10 mouse cellular contexts compared by ENCODE assay signal in the genomic region with DNA sequence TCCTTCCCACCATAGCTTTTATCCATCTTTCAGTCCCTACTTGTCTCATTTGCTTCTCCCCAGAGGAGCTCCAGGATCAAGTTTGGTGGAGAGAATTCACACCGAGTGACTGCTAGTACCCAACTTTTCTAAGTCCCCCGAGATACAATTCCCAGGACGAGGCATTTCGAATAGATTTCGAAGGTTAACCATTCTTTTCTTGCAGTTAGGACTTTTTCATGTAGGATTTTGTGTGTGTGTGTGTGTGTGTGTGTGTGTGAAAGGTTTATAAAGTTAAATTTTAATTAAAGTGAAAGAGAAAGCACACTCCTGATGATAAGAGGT. TPM values are rescaled to one million over a fixed set of nuclear protein-coding genes. Genes with fewer than 3 reads are reported as not detected.
DNase-seq lines count a peak whose midpoint lies in the region; ATAC-seq and TF ChIP-seq lines count a peak whose summit lies in the region.
"Had no signal": no experiment of that assay in that cellular context is flagged by ENCODE, and none has a peak within 500 bp of the region (broad histone marks: within the 10 kb centered on the region; RNA-seq: fewer than 3 reads in every experiment).

No protein-coding gene starts in this region.

- peaks cover 17% of the 10 kb centered on the region for H3K4me1 ChIP-seq in embryonic facial prominence, embryonic 10.5 days
- H3K4me1 ChIP-seq in intestine, embryonic 15.5 days (replicated peaks), result peaks cover 7% of the 10 kb centered on the region; the same call in 1 of the 2 replicates
- H3K4me1 ChIP-seq in neural tube, embryonic 13.5 days (replicated peaks), result peaks cover 20% of the 10 kb centered on the region

- DNase-seq in left cerebral cortex, adult 2 months (ENCODE audit: extremely low spot score in 1 of 2, low spot score in 2 of 2), result no peak
- DNase-seq in left cerebral cortex, postnatal 25 days (ENCODE audit: low spot score in 2 of 2), result no peak
- no peak for DNase-seq in embryonic facial prominence, embryonic 10.5 days (ENCODE audit: low spot score)
- no peak for DNase-seq in urinary bladder, postnatal 14 days (ENCODE audit: low spot score)
- DNase-seq in cerebellum, adult 18-20 months, result no peak
- no peak for DNase-seq in testis, postnatal 14 days (ENCODE audit: low spot score)

- peak overlapping the region; percentile 89 for H3K4me3 ChIP-seq in left cerebral cortex, adult 2 months
- H3K4me3 ChIP-seq in embryonic facial prominence, embryonic 10.5 days, result peak overlapping the region; percentile 82
- H3K4me3 ChIP-seq in intestine, embryonic 15.5 days (replicated peaks), result peak overlapping the region; percentile 78
- H3K4me3 ChIP-seq in neural tube, embryonic 13.5 days, result peak overlapping the region; percentile 78

- 25% methylated on average over 5 of the region's 5 CpGs for WGBS in embryonic facial prominence, embryonic 10.5 days
- WGBS in intestine, embryonic 15.5 days, result 17% methylated on average over 5 of the region's 5 CpGs
- 12% methylated on average over 5 of the region's 5 CpGs for WGBS in neural tube, embryonic 13.5 days

- H3K9me3 ChIP-seq in embryonic facial prominence, embryonic 10.5 days, result no peaks in the 10 kb centered on the region
- H3K9me3 ChIP-seq in intestine, embryonic 15.5 days, result no peaks in the 10 kb centered on the region
- no peaks in the 10 kb centered on the region for H3K9me3 ChIP-seq in neural tube, embryonic 13.5 days

- peak overlapping the region; percentile 89 for H3K27ac ChIP-seq in left cerebral cortex, adult 2 months
- H3K27ac ChIP-seq in embryonic facial prominence, embryonic 10.5 days (replicated peaks), result peak overlapping the region; percentile 88
- peak overlapping the region; percentile 96 for H3K27ac ChIP-seq in intestine, embryonic 15.5 days
- peak overlapping the region; percentile 95 for H3K27ac ChIP-seq in neural tube, embryonic 13.5 days (replicated peaks)

- H3K27me3 ChIP-seq in embryonic facial prominence, embryonic 10.5 days (replicated peaks; ENCODE audit: low read depth, poor library complexity, severe bottlenecking), result no peaks in the 10 kb centered on the region
- no peaks in the 10 kb centered on the region for H3K27me3 ChIP-seq in intestine, embryonic 15.5 days (replicated peaks)
- H3K27me3 ChIP-seq in neural tube, embryonic 13.5 days, result no peaks in the 10 kb centered on the region

- TF ChIP-seq CTCF in left cerebral cortex, adult 2 months (IDR thresholded peaks at IDR 0.05), result no peak

- ATAC-seq in intestine, embryonic 15.5 days, result no peak
- ATAC-seq in neural tube, embryonic 13.5 days (ENCODE audit: low read depth), result no peak

- intact Hi-C loops in left cerebral cortex, adult 2 months (cut with DNase I), result loop anchor here (2.0 kb wide), 2 partner anchors 66 to 80 kb away; partner anchors contain the start of genes Adipor1 and Kdm5b
- intact Hi-C loops in left cerebral cortex, postnatal 25 days (cut with DNase I), result no loop called here

- H3K4me2 ChIP-seq in intestine, embryonic 15.5 days (replicated peaks), result peak overlapping the region; percentile 70
- H3K4me2 ChIP-seq in neural tube, embryonic 13.5 days, result peak overlapping the region; percentile 68

- H3K9ac ChIP-seq in intestine, embryonic 15.5 days, result peak overlapping the region; percentile 78
- peak overlapping the region; percentile 79 for H3K9ac ChIP-seq in neural tube, embryonic 13.5 days

- peaks cover 24% of the 10 kb centered on the region for H3K36me3 ChIP-seq in embryonic facial prominence, embryonic 10.5 days (replicated peaks)
- H3K36me3 ChIP-seq in intestine, embryonic 15.5 days, result no peaks in the 10 kb centered on the region
- H3K36me3 ChIP-seq in neural tube, embryonic 13.5 days, result peaks cover 17% of the 10 kb centered on the region

RNA-seq across cellular contexts. Expression of gene Rabif, which starts 0.7 kb away (rescaled TPM):
- total RNA-seq in left cerebral cortex, adult 2 months (2021), result 10 to 100 TPM; 25.8 to 28.6 TPM
- total RNA-seq in left cerebral cortex, postnatal 25 days (2021), result 10 to 100 TPM; 30.6 to 31.8 TPM
- polyA plus RNA-seq in embryonic facial prominence, embryonic 10.5 days (2016; fragmentation: Nextera tagmentation; extraction: Ambion mirVana), result 40.9 and 41.8 TPM in 2 replicates
- 37.3 and 38.7 TPM in 2 replicates for polyA plus RNA-seq in intestine, embryonic 15.5 days (2015; fragmentation: Nextera tagmentation; extraction: Ambion mirVana)
- 65.1 and 67.4 TPM in 2 replicates for polyA plus RNA-seq in neural tube, embryonic 13.5 days (2015; fragmentation: Nextera tagmentation; extraction: Ambion mirVana)

RNA-seq across cellular contexts. Expression of gene Klhl12, which starts 39.8 kb away (rescaled TPM):
- total RNA-seq in left cerebral cortex, adult 2 months (2021), result 10 to 100 TPM; 36.1 to 38.9 TPM
- total RNA-seq in left cerebral cortex, postnatal 25 days (2021), result 10 to 100 TPM; 37.1 to 37.7 TPM
- polyA plus RNA-seq in embryonic facial prominence, embryonic 10.5 days (2016; fragmentation: Nextera tagmentation; extraction: Ambion mirVana), result 39.1 and 42.6 TPM in 2 replicates
- 21.7 and 22.2 TPM in 2 replicates for polyA plus RNA-seq in intestine, embryonic 15.5 days (2015; fragmentation: Nextera tagmentation; extraction: Ambion mirVana)
- 31.4 and 35.5 TPM in 2 replicates for polyA plus RNA-seq in neural tube, embryonic 13.5 days (2015; fragmentation: Nextera tagmentation; extraction: Ambion mirVana)

RNA-seq across cellular contexts. Expression of gene Mgat4e, which starts 54.3 kb away (rescaled TPM):
- total RNA-seq in left cerebral cortex, adult 2 months (2021), result not detected
- not detected for total RNA-seq in left cerebral cortex, postnatal 25 days (2021)
- not detected in 2 replicates for polyA plus RNA-seq in embryonic facial prominence, embryonic 10.5 days (2016; fragmentation: Nextera tagmentation; extraction: Ambion mirVana)
- polyA plus RNA-seq in intestine, embryonic 15.5 days (2015; fragmentation: Nextera tagmentation; extraction: Ambion mirVana), result not detected in 2 replicates
- not detected in 2 replicates for polyA plus RNA-seq in neural tube, embryonic 13.5 days (2015; fragmentation: Nextera tagmentation; extraction: Ambion mirVana)
- total RNA-seq: adrenal gland, adult 2 months had no signal
- polyA plus RNA-seq: adrenal gland, adult 2 months; large intestine, adult 2 months had no signal
